Mouse (Mus musculus) CH12.LX (cell line): ENCODE measurements around the gene Dact3. TPM values are rescaled to one million over a fixed set of nuclear protein-coding genes. Genes with fewer than 3 reads are reported as not detected.

Experiments
- DNase-seq: peaks from one replicate; pipeline ENCODE4 v3.0.0-alpha.2; 2013; ENCODE audit errors: extremely low read depth
- H3K27ac ChIP-seq: 2 replicates; pipeline ENCODE4 v1.5.1; 2012; ENCODE audit warnings: low read depth, mild to moderate bottlenecking, control low read depth, moderate library complexity; ENCODE audit not compliant: insufficient read depth
- H3K27me3 ChIP-seq: replicated peaks from 2 replicates; pipeline ENCODE3; 2012; ENCODE audit warnings: inconsistent platforms
- H3K36me3 ChIP-seq, 2 experiments: replicated peaks in 1 of 2; 2 replicates each; pipeline versions ENCODE3 to v1.6.1; 2012; ENCODE audit warnings: inconsistent platforms in 1 of 2, low read length in 1 of 2, mild to moderate bottlenecking in 1 of 2, mixed read lengths in 1 of 2, moderate library complexity in 1 of 2; ENCODE audit not compliant: control insufficient read depth in 1 of 2, insufficient read depth in 1 of 2
- H3K4me1 ChIP-seq, 2 experiments: 2 replicates each; pipeline ENCODE4 v1.6.1; 2012; ENCODE audit warnings: inconsistent platforms in 1 of 2, moderate library complexity in 1 of 2; ENCODE audit not compliant: insufficient read depth in 2 of 2, control insufficient read depth in 1 of 2
- H3K4me2 ChIP-seq: 2 replicates; pipeline ENCODE4 v1.6.1; 2012; ENCODE audit warnings: low read depth, mild to moderate bottlenecking, control low read depth; ENCODE audit not compliant: poor library complexity, insufficient read depth, severe bottlenecking
- H3K4me3 ChIP-seq, 3 experiments: fragments of 150-350 bp in 1 of 3; sonication (generic) in 1 of 3; replicated peaks in 1 of 3; 2 replicates each; pipeline versions ENCODE3 to v1.5.1; 2011 to 2012; ENCODE audit warnings: low read depth in 2 of 3, low read length in 2 of 3, mild to moderate bottlenecking in 2 of 3, moderate library complexity in 2 of 3, control low read depth in 1 of 3, improper control_type of control experiment in 1 of 3, inconsistent platforms in 1 of 3, mixed read lengths in 1 of 3; ENCODE audit not compliant: poor library complexity in 1 of 3
- H3K79me2 ChIP-seq: replicated peaks from 2 replicates; pipeline ENCODE4 v1.6.1; 2012; ENCODE audit warnings: mild to moderate bottlenecking, moderate library complexity; ENCODE audit not compliant: control insufficient read depth, poor library complexity, insufficient read depth, severe bottlenecking; ENCODE audit errors: extremely low read depth
- H3K9ac ChIP-seq: 2 replicates; pipeline ENCODE4 v1.6.1; 2012; ENCODE audit warnings: low read depth, mild to moderate bottlenecking, control low read depth, moderate library complexity; ENCODE audit not compliant: insufficient read depth
- H3K9me3 ChIP-seq: replicated peaks from 2 replicates; pipeline ENCODE3; 2012; ENCODE audit warnings: low read length, inconsistent platforms, mixed read lengths
- BHLHE40 ChIP-seq: IDR thresholded peaks from 2 replicates; pipeline ENCODE4 v1.6.1; 2011; ENCODE audit warnings: mild to moderate bottlenecking, low read depth, low read length, improper control_type of control experiment
- CHD2 ChIP-seq: IDR thresholded peaks from 2 replicates; pipeline ENCODE4 v1.6.1; 2011; ENCODE audit warnings: low read length, improper control_type of control experiment
- E2F4 ChIP-seq: IDR thresholded peaks from 2 replicates; pipeline ENCODE4 v1.6.1; 2011; ENCODE audit warnings: low read depth, low read length, improper control_type of control experiment; ENCODE audit not compliant: insufficient replicate concordance
- ETS1 ChIP-seq: conservative IDR thresholded peaks from 2 replicates; pipeline ENCODE4 v1.6.1; 2012; ENCODE audit warnings: low read depth, mild to moderate bottlenecking, inconsistent platforms, low read length, improper control_type of control experiment, moderate library complexity
- MAFK ChIP-seq: IDR thresholded peaks from 2 replicates; pipeline ENCODE4 v1.6.1; 2011; ENCODE audit warnings: low read length, improper control_type of control experiment; ENCODE audit not compliant: insufficient replicate concordance
- MAZ ChIP-seq: IDR thresholded peaks from 2 replicates; pipeline ENCODE4 v1.6.1; 2012; ENCODE audit warnings: low read depth, mild to moderate bottlenecking, inconsistent platforms, low read length, improper control_type of control experiment, moderate library complexity
- MEF2A ChIP-seq: IDR thresholded peaks from 2 replicates; pipeline ENCODE4 v1.6.1; 2014; ENCODE audit warnings: low read depth, mild to moderate bottlenecking, inconsistent platforms, low read length, improper control_type of control experiment, borderline replicate concordance
- MXI1 ChIP-seq: IDR thresholded peaks from 2 replicates; pipeline ENCODE4 v1.6.1; 2011; ENCODE audit warnings: mild to moderate bottlenecking, low read depth, low read length, improper control_type of control experiment
- NELFE ChIP-seq: IDR thresholded peaks from 2 replicates; pipeline ENCODE4 v1.6.1; 2011; ENCODE audit warnings: low read depth, low read length, improper control_type of control experiment
- PAX5 ChIP-seq: IDR thresholded peaks from 2 replicates; pipeline ENCODE4 v1.6.1; 2012; ENCODE audit warnings: low read length, inconsistent platforms, mixed read lengths
- POLR2AphosphoS2 ChIP-seq: IDR thresholded peaks from 2 replicates; pipeline ENCODE4 v1.6.1; 2011; ENCODE audit warnings: low read depth, low read length, improper control_type of control experiment
- SMC3 ChIP-seq: IDR thresholded peaks from 2 replicates; pipeline ENCODE4 v1.6.1; 2011; ENCODE audit warnings: low read depth, low read length, improper control_type of control experiment
- TBP ChIP-seq: conservative IDR thresholded peaks from 2 replicates; pipeline ENCODE4 v1.6.1; 2011; ENCODE audit warnings: low read depth, low read length, improper control_type of control experiment
- UBTF ChIP-seq: IDR thresholded peaks from 2 replicates; pipeline ENCODE4 v1.6.1; 2012; ENCODE audit warnings: low read depth, mild to moderate bottlenecking, inconsistent platforms, low read length, improper control_type of control experiment, moderate library complexity
- USF2 ChIP-seq: conservative IDR thresholded peaks from 2 replicates; pipeline ENCODE4 v1.6.1; 2011; ENCODE audit warnings: low read depth, low read length, improper control_type of control experiment
- ZKSCAN1 ChIP-seq: IDR thresholded peaks from 2 replicates; pipeline ENCODE4 v1.6.1; 2012; ENCODE audit warnings: low read depth, inconsistent platforms, low read length, improper control_type of control experiment, borderline replicate concordance
- ZMIZ1 ChIP-seq: IDR thresholded peaks from 2 replicates; pipeline ENCODE4 v1.6.1; 2012; ENCODE audit warnings: low read depth, mild to moderate bottlenecking, inconsistent platforms, low read length, improper control_type of control experiment
- dilution Hi-C: fragments of 300-500 bp; cut with MboI; formaldehyde crosslinking; loops from 2 replicates; pipeline ENCODE4 v1.14.3; 2020; ENCODE audit warnings: low sequenced_read_pairs; ENCODE audit not compliant: extremely low pct_unique_long_range_greater_than_20kb, extremely low pct_ligation_motif_present
- in situ Hi-C: fragments of 300-500 bp; cut with MboI; formaldehyde crosslinking; loops from 3 replicates; pipeline ENCODE4 v1.14.3; 2019; ENCODE audit warnings: low sequenced_read_pairs, low pct_ligation_motif_present, low pct_unique_long_range_greater_than_20kb, mixed read lengths
- polyA plus RNA-seq: library from polyadenylated mRNA; unstranded; fragments of >175 nt; gene quantifications from 2 replicates; pipeline ENCODE4 v1.2.1, GENCODE M21; 2012; ENCODE audit warnings: low read depth; ENCODE audit not compliant: insufficient read length
- total RNA-seq, 2 experiments: library from RNA; depleted of rRNA; stranded (reverse); fragments of 300-350 nt in 1 of 2; fragments of >200 nt in 1 of 2; gene quantifications; 2 replicates each; pipeline ENCODE4 v1.2.3; 2012 to 2014

Gene Dact3
- total and polyA plus RNA-seq, 3 experiments = 3.5 to 12.0 (median 5.1) TPM

GRCm38 (mm10) chr7:16867488-16867887 is 7.6 kb upstream of the Dact3 start:
- no peak overlapping the region for H3K9ac ChIP-seq
- DNase-seq = no peak
- dilution Hi-C loops (no loop called here), in situ Hi-C loops (no loop called here)
- H3K27me3 ChIP-seq = no peaks in the 10 kb centered on the region
- no peak overlapping the region for H3K4me3 ChIP-seq
- no peak overlapping the region for H3K27ac ChIP-seq
- peaks cover 0 to 4% of the 10 kb centered on the region in 2 experiments; a peak in 1 of 4 replicates for H3K4me1 ChIP-seq
- H3K9me3 ChIP-seq = no peaks in the 10 kb centered on the region
- peaks cover 68 to 94% of the 10 kb centered on the region in 2 experiments for H3K36me3 ChIP-seq
- H3K4me2 ChIP-seq = no peak overlapping the region
- TF ChIP-seq PAX5 = no peak
- no peak for TF ChIP-seq MAFK
- TF ChIP-seq MXI1 = no peak
- no peak for TF ChIP-seq ZMIZ1
- TF ChIP-seq ZKSCAN1 = no peak
- TF ChIP-seq USF2 = no peak
- no peak for TF ChIP-seq CHD2
- TF ChIP-seq UBTF = no peak
- H3K79me2 ChIP-seq = no peaks in the 10 kb centered on the region

GRCm38 (mm10) chr7:16869497-16869896 is 5.6 kb upstream of the Dact3 start:
- H3K4me2 ChIP-seq = no peak overlapping the region
- no peaks in the 10 kb centered on the region for H3K27me3 ChIP-seq
- peak; percentile 48 for DNase-seq
- H3K27ac ChIP-seq = no peak overlapping the region
- TF ChIP-seq NELFE (no peak), CHD2 (peak; percentile 57; the same call in 1 of the 2 replicates), E2F4 (no peak), ETS1 (no peak), MAZ (no peak), BHLHE40 (no peak), POLR2AphosphoS2 (no peak), USF2 (no peak)
- TF ChIP-seq, all 38 proteins: peak for 1
- dilution Hi-C loops (no loop called here), in situ Hi-C loops (no loop called here)
- Histone ChIP-seq H3K4me1 (peaks cover 0 to 8% of the 10 kb centered on the region in 2 experiments; a peak in 1 of 4 replicates), H3K4me3 (no peak overlapping the region), H3K9me3 (no peaks in the 10 kb centered on the region), H3K79me2 (no peaks in the 10 kb centered on the region), H3K9ac (no peak overlapping the region), H3K36me3 (peaks cover 59 to 85% of the 10 kb centered on the region in 2 experiments)

GRCm38 (mm10) chr7:16871600-16871999 is 3.5 kb upstream of the Dact3 start:
- Histone ChIP-seq H3K27ac (no peak overlapping the region), H3K27me3 (no peaks in the 10 kb centered on the region), H3K9me3 (no peaks in the 10 kb centered on the region), H3K9ac (no peak overlapping the region), H3K36me3 (peaks cover 42 to 64% of the 10 kb centered on the region in 2 experiments), H3K4me1 (peaks cover 2 to 11% of the 10 kb centered on the region in 2 experiments), H3K79me2 (no peaks in the 10 kb centered on the region), H3K4me2 (no peak overlapping the region)
- no peak for DNase-seq
- in situ Hi-C loops (loop anchor here (5.0 kb wide), 1 partner anchor 36 kb away; the partner anchor contains the start of gene Ptgir), dilution Hi-C loops (no loop called here)
- TF ChIP-seq TBP = no peak
- TF ChIP-seq SMC3 = no peak
- no peak for TF ChIP-seq MEF2A
- TF ChIP-seq, all 38 proteins: peak for 0
- no peak overlapping the region for H3K4me3 ChIP-seq
